Mouse (Mus musculus) ES-E14 (cell line): Measurements from ENCODE around the gene Klhl26.

Experiments used
- HCFC1 ChIP-seq: IDR thresholded peaks from 2 replicates; pipeline ENCODE4 v1.6.1; 2012; ENCODE audit warnings: low read length, inconsistent platforms, borderline replicate concordance; ENCODE audit not compliant: insufficient read depth
- MAFK ChIP-seq: IDR thresholded peaks from 2 replicates; pipeline ENCODE4 v1.6.1; 2014; ENCODE audit warnings: mild to moderate bottlenecking, low read depth, low read length, inconsistent platforms; ENCODE audit not compliant: insufficient read depth

- TF ChIP-seq HCFC1 (no peak), MAFK (no peak)
Observed at GRCm38 (mm10) chr8:70504291-70504716, 27.5 kb upstream of the Klhl26 start.
